In genomic region chr8:122180116-122180515, GRCm38 (mm10) we compare ENCODE assay signal across 23 mouse cellular contexts.
DNase-seq lines count a peak whose midpoint lies in the region; ATAC-seq and TF ChIP-seq lines count a peak whose summit lies in the region.
"Had no signal": no experiment of that assay in that cellular context is flagged by ENCODE, and none has a peak within 500 bp of the region (broad histone marks: within the 10 kb centered on the region; RNA-seq: fewer than 3 reads in every experiment).

No protein-coding gene starts in this region.

- no peaks in the 10 kb centered on the region for H3K9me3 ChIP-seq in liver, postnatal 0 days (ENCODE audit: low read length)
- no peaks in the 10 kb centered on the region for H3K9me3 ChIP-seq in liver, embryonic 12.5 days (replicated peaks)
- H3K9me3 ChIP-seq in intestine, embryonic 15.5 days: no peaks in the 10 kb centered on the region
- H3K9me3 ChIP-seq in intestine, postnatal 0 days (ENCODE audit: control insufficient read depth): no peaks in the 10 kb centered on the region
- no peaks in the 10 kb centered on the region for H3K9me3 ChIP-seq in hindbrain, embryonic 14.5 days (ENCODE audit: control insufficient read depth, low read length)
- H3K9me3 ChIP-seq: embryonic facial prominence, embryonic 12.5 days; embryonic facial prominence, embryonic 15.5 days; forebrain, embryonic 12.5 days; forebrain, embryonic 15.5 days; hindbrain, embryonic 12.5 days had no signal

- no peak for TF ChIP-seq EP300 in liver, postnatal 0 days (IDR thresholded peaks at IDR 0.05; ENCODE audit: low read depth)

- H3K36me3 ChIP-seq in liver, postnatal 0 days (replicated peaks; ENCODE audit: insufficient read depth, low read length): no peaks in the 10 kb centered on the region
- H3K36me3 ChIP-seq in liver, embryonic 12.5 days: no peaks in the 10 kb centered on the region
- no peaks in the 10 kb centered on the region for H3K36me3 ChIP-seq in intestine, embryonic 15.5 days
- no peaks in the 10 kb centered on the region for H3K36me3 ChIP-seq in intestine, postnatal 0 days (ENCODE audit: control insufficient read depth, insufficient read depth)
- H3K36me3 ChIP-seq in hindbrain, embryonic 14.5 days (replicated peaks; ENCODE audit: control insufficient read depth, insufficient read depth): no peaks in the 10 kb centered on the region
- H3K36me3 ChIP-seq: embryonic facial prominence, embryonic 12.5 days; embryonic facial prominence, embryonic 15.5 days; forebrain, embryonic 12.5 days; forebrain, embryonic 15.5 days; hindbrain, embryonic 12.5 days had no signal

- no peak overlapping the region for H3K4me3 ChIP-seq in liver, postnatal 0 days (ENCODE audit: low read depth, low read length)
- H3K4me3 ChIP-seq in liver, embryonic 12.5 days: no peak overlapping the region
- H3K4me3 ChIP-seq in intestine, embryonic 15.5 days (replicated peaks): no peak overlapping the region
- no peak overlapping the region for H3K4me3 ChIP-seq in intestine, postnatal 0 days (ENCODE audit: low read depth, low read length)
- no peak overlapping the region for H3K4me3 ChIP-seq in hindbrain, embryonic 14.5 days (replicated peaks; ENCODE audit: low read length)
- H3K4me3 ChIP-seq: embryonic facial prominence, embryonic 12.5 days; embryonic facial prominence, embryonic 15.5 days; erythroblast, embryonic 14.5 days; forebrain, embryonic 12.5 days; forebrain, embryonic 15.5 days; hindbrain, embryonic 12.5 days had no signal

- H3K27ac ChIP-seq in liver, postnatal 0 days (ENCODE audit: low read depth): no peak overlapping the region
- no peak overlapping the region for H3K27ac ChIP-seq in liver, embryonic 12.5 days
- no peak overlapping the region for H3K27ac ChIP-seq in intestine, embryonic 15.5 days
- no peak overlapping the region for H3K27ac ChIP-seq in intestine, postnatal 0 days (ENCODE audit: low read depth, low read length)
- H3K27ac ChIP-seq in hindbrain, embryonic 14.5 days: no peak overlapping the region
- H3K27ac ChIP-seq: embryonic facial prominence, embryonic 12.5 days; embryonic facial prominence, embryonic 15.5 days; forebrain, embryonic 12.5 days; forebrain, embryonic 15.5 days; hindbrain, embryonic 12.5 days had no signal

- no peak for DNase-seq in liver, postnatal 0 days
- DNase-seq in hindbrain, embryonic 14.5 days (ENCODE audit: low spot score): no peak
- DNase-seq: adrenal gland, adult 2 months; adrenal gland, postnatal 14 days; cerebellum, adult 11 months; cerebellum, adult 2 months; cerebellum, adult 9-11 months; cerebellum, postnatal 25 days; gastrocnemius, postnatal 14 days; heart, adult 11 months had no signal

- H3K4me2 ChIP-seq in liver, postnatal 0 days (ENCODE audit: low read depth, low read length): no peak overlapping the region
- H3K4me2 ChIP-seq in liver, embryonic 12.5 days: no peak overlapping the region
- no peak overlapping the region for H3K4me2 ChIP-seq in intestine, embryonic 15.5 days (replicated peaks)
- H3K4me2 ChIP-seq in intestine, postnatal 0 days (replicated peaks; ENCODE audit: low read depth): 0 out of 2 replicates have a peak overlapping the region, but pooled peaks have one; percentile 9
- H3K4me2 ChIP-seq in hindbrain, embryonic 14.5 days (replicated peaks): no peak overlapping the region
- H3K4me2 ChIP-seq: embryonic facial prominence, embryonic 12.5 days; embryonic facial prominence, embryonic 15.5 days; forebrain, embryonic 12.5 days; forebrain, embryonic 15.5 days; heart, embryonic 11.5 days; hindbrain, embryonic 12.5 days had no signal

- TF ChIP-seq CTCF in liver, postnatal 0 days (IDR thresholded peaks at IDR 0.05; ENCODE audit: low read depth): no peak
- TF ChIP-seq CTCF in intestine, postnatal 0 days (IDR thresholded peaks at IDR 0.05; ENCODE audit: low read depth): no peak

- no peaks in the 10 kb centered on the region; the same call in 1 of the 2 replicates for H3K4me1 ChIP-seq in liver, postnatal 0 days (ENCODE audit: insufficient read depth)
- peaks cover 18% of the 10 kb centered on the region for H3K4me1 ChIP-seq in liver, embryonic 12.5 days
- H3K4me1 ChIP-seq in intestine, embryonic 15.5 days (replicated peaks): peaks cover 26% of the 10 kb centered on the region
- peaks cover 4% of the 10 kb centered on the region; the same call in 1 of the 2 replicates for H3K4me1 ChIP-seq in intestine, postnatal 0 days (replicated peaks; ENCODE audit: control insufficient read depth, insufficient read depth, low read length)
- H3K4me1 ChIP-seq in hindbrain, embryonic 14.5 days (replicated peaks; ENCODE audit: control insufficient read depth, insufficient read depth, low read length): no peaks in the 10 kb centered on the region
- H3K4me1 ChIP-seq: embryonic facial prominence, embryonic 12.5 days; forebrain, embryonic 12.5 days; forebrain, embryonic 15.5 days had no signal

- ATAC-seq in liver, postnatal 0 days: peak; percentile 62
- ATAC-seq in liver, embryonic 12.5 days: no peak
- ATAC-seq in intestine, embryonic 15.5 days: peak; percentile 71
- peak; percentile 41; the same call in 1 of the 2 replicates for ATAC-seq in intestine, postnatal 0 days
- no peak for ATAC-seq in hindbrain, embryonic 14.5 days (ENCODE audit: low FRiP score)
- no peak for ATAC-seq in frontal cortex, adult (ENCODE audit: low TSS enrichment)
- ATAC-seq: CD4-positive, CD25-positive, alpha-beta regulatory T cell, adult 4 months; forebrain, embryonic 15.5 days; hindbrain, embryonic 16.5 days had no signal

- peaks cover 3% of the 10 kb centered on the region; the same call in 1 of the 2 replicates for H3K27me3 ChIP-seq in liver, postnatal 0 days (ENCODE audit: insufficient read depth, low read length)
- H3K27me3 ChIP-seq in liver, embryonic 12.5 days (replicated peaks): peaks cover 34% of the 10 kb centered on the region
- no peaks in the 10 kb centered on the region for H3K27me3 ChIP-seq in intestine, embryonic 15.5 days (replicated peaks)
- H3K27me3 ChIP-seq in intestine, postnatal 0 days (replicated peaks; ENCODE audit: control insufficient read depth, insufficient read depth, low read length): no peaks in the 10 kb centered on the region
- H3K27me3 ChIP-seq in hindbrain, embryonic 14.5 days (ENCODE audit: control insufficient read depth, insufficient read depth, low read length): no peaks in the 10 kb centered on the region
- H3K27me3 ChIP-seq: forebrain, embryonic 12.5 days; forebrain, embryonic 15.5 days; hindbrain, embryonic 12.5 days had no signal

- no peak overlapping the region for H3K9ac ChIP-seq in liver, postnatal 0 days (replicated peaks)
- H3K9ac ChIP-seq in liver, embryonic 12.5 days: no peak overlapping the region
- H3K9ac ChIP-seq in intestine, embryonic 15.5 days: no peak overlapping the region
- H3K9ac ChIP-seq in intestine, postnatal 0 days (ENCODE audit: low read depth, low read length): no peak overlapping the region
- no peak overlapping the region for H3K9ac ChIP-seq in hindbrain, embryonic 14.5 days
- H3K9ac ChIP-seq: embryonic facial prominence, embryonic 12.5 days; embryonic facial prominence, embryonic 15.5 days; forebrain, embryonic 12.5 days; forebrain, embryonic 15.5 days; hindbrain, embryonic 12.5 days had no signal

- 76% methylated on average over 9 of the region's 9 CpGs for WGBS in liver, postnatal 0 days (ENCODE audit: insufficient replicate concordance)
- 74% methylated on average over 9 of the region's 9 CpGs for WGBS in liver, embryonic 12.5 days (ENCODE audit: insufficient replicate concordance)
- 62% methylated on average over 9 of the region's 9 CpGs for WGBS in intestine, embryonic 15.5 days
- whole genome bisulfite sequencing in intestine, postnatal 0 days: 62% methylated on average over 9 of the region's 9 CpGs
- WGBS in hindbrain, embryonic 14.5 days: 95% methylated on average over 9 of the region's 9 CpGs

Comparison
In these comparisons a context has a peak if more than half of its experiments do, and no peak if none do; other contexts are left out.
1. ATAC-seq: peak in liver, postnatal 0 days (single experiment), intestine, embryonic 15.5 days (single experiment) and intestine, postnatal 0 days (single experiment); none in liver, embryonic 12.5 days (single experiment), hindbrain, embryonic 14.5 days (single experiment) and frontal cortex, adult (single experiment).